Mouse (Mus musculus): ENCODE data around the gene Dnaja1.

DNA sequence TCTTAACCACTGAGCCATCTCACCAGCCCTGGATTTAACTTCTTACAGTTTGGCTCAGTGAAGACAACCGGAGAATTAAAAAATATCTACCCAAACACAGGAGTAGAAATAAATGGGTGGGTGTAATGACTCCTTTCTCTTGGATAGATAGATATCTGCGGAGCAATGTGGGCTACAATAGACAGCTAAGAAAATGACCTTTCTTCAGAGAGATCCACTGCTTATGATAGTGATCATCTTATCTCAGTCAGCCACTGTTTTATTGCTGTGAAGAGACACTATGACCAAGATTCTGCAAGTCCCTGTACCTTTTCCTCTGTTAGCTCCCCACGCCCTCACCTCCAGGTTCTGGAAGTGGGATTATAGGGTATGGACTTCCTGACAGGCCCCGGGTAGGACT, 61.1 kb downstream of the Dnaja1 start:
- TF ChIP-seq CTCF (IDR thresholded peaks at IDR 0.05; ENCODE audit: low read depth) (no peak), EP300 (IDR thresholded peaks at IDR 0.05; ENCODE audit: low read depth) (no peak)
